ENCODE assay signal across 17 mouse cellular contexts in genomic region chr13:98107621-98108020, GRCm38 (mm10).
"Had no signal": no experiment of that assay in that cellular context is flagged by ENCODE, and none has a peak within 500 bp of the region (broad histone marks: within the 10 kb centered on the region; RNA-seq: fewer than 3 reads in every experiment).

No protein-coding gene starts in this region.

- H3K9me3 ChIP-seq: liver, embryonic 13.5 days; liver, embryonic 15.5 days; lung, embryonic 15.5 days; midbrain, embryonic 15.5 days; neural tube, embryonic 12.5 days; stomach, embryonic 15.5 days had no signal

- H3K27ac ChIP-seq: liver, embryonic 13.5 days; liver, embryonic 15.5 days; lung, embryonic 15.5 days; macrophage; midbrain, embryonic 13.5 days; midbrain, embryonic 15.5 days; neural tube, embryonic 12.5 days; stomach, embryonic 15.5 days; stomach, postnatal 0 days had no signal

- H3K9ac ChIP-seq: liver, embryonic 13.5 days; liver, embryonic 15.5 days; liver, postnatal 0 days; lung, embryonic 15.5 days; midbrain, embryonic 13.5 days; midbrain, embryonic 15.5 days; neural tube, embryonic 12.5 days; stomach, embryonic 15.5 days had no signal

- H3K4me2 ChIP-seq: liver, embryonic 13.5 days; liver, embryonic 15.5 days; lung, embryonic 15.5 days; midbrain, embryonic 13.5 days; midbrain, embryonic 15.5 days; neural tube, embryonic 12.5 days; stomach, embryonic 15.5 days had no signal

- H3K4me1 ChIP-seq: liver, embryonic 13.5 days; liver, embryonic 15.5 days; lung, embryonic 15.5 days; megakaryocyte, embryonic 14.5 days; midbrain, embryonic 13.5 days; midbrain, embryonic 15.5 days; neural tube, embryonic 12.5 days; stomach, embryonic 15.5 days had no signal

- DNase-seq: liver, embryonic 13.5 days; liver, postnatal 0 days; lung, adult 2 months; lung, postnatal 10 days; right cerebral cortex, postnatal 14 days; thymus, adult 2 months; thymus, postnatal 25 days; thymus, postnatal 4 days had no signal

- H3K4me3 ChIP-seq: liver, embryonic 13.5 days; liver, embryonic 15.5 days; lung, embryonic 15.5 days; megakaryocyte, embryonic 14.5 days; midbrain, embryonic 13.5 days; midbrain, embryonic 15.5 days; neural tube, embryonic 12.5 days; stomach, embryonic 15.5 days had no signal

- ATAC-seq: liver, postnatal 0 days; midbrain, embryonic 13.5 days; midbrain, embryonic 15.5 days had no signal

- H3K36me3 ChIP-seq: liver, embryonic 13.5 days; liver, embryonic 15.5 days; lung, embryonic 15.5 days; midbrain, embryonic 13.5 days; midbrain, embryonic 15.5 days; neural tube, embryonic 12.5 days; stomach, embryonic 15.5 days had no signal

- H3K27me3 ChIP-seq: liver, embryonic 13.5 days; liver, embryonic 15.5 days; lung, embryonic 15.5 days; midbrain, embryonic 13.5 days; midbrain, embryonic 15.5 days; neural tube, embryonic 12.5 days; stomach, embryonic 15.5 days had no signal
